Mouse (Mus musculus) heart, embryonic 16.5 days (tissue): Measurements from ENCODE around the gene Gm20388. TPM values are rescaled to one million over a fixed set of nuclear protein-coding genes. Genes with fewer than 3 reads are reported as not detected.

ENCODE experiments used
- ATAC-seq: fragments of 200-750 bp; cut with Nextera tagmentation; replicated peaks from 2 replicates; pipeline ENCODE4 v1.8.0; 2017; ENCODE audit warnings: moderate number of reproducible peaks; ENCODE audit not compliant: insufficient read depth, low FRiP score; ENCODE audit errors: extremely low read depth
- H3K27ac ChIP-seq: fragments of 300-500 bp; sonication (generic); 2 replicates; pipeline ENCODE4 v1.5.1; 2014; ENCODE audit warnings: mild to moderate bottlenecking, low read length, control low read depth, moderate library complexity
- H3K27me3 ChIP-seq: fragments of 300-500 bp; sonication (generic); 2 replicates; pipeline ENCODE4 v1.6.1; 2014; ENCODE audit warnings: low read length, mixed read lengths; ENCODE audit not compliant: control insufficient read depth, insufficient read depth
- H3K36me3 ChIP-seq: fragments of 300-500 bp; sonication (generic); 2 replicates; pipeline ENCODE4 v1.6.1; 2014; ENCODE audit not compliant: control insufficient read depth, insufficient read depth
- H3K4me1 ChIP-seq: fragments of 300-500 bp; sonication (generic); 2 replicates; pipeline ENCODE4 v1.6.1; 2014; ENCODE audit warnings: low read length, mixed read lengths; ENCODE audit not compliant: control insufficient read depth, insufficient read depth
- H3K4me2 ChIP-seq: fragments of 300-500 bp; sonication (generic); 2 replicates; pipeline ENCODE4 v1.6.1; 2014; ENCODE audit warnings: low read depth, mild to moderate bottlenecking, control low read depth, low read length
- H3K4me3 ChIP-seq: fragments of 300-500 bp; sonication (generic); 2 replicates; pipeline ENCODE4 v1.5.1; 2014; ENCODE audit warnings: mild to moderate bottlenecking, control low read depth, low read length
- H3K9ac ChIP-seq: fragments of 300-500 bp; sonication (generic); 2 replicates; pipeline ENCODE4 v1.6.1; 2014; ENCODE audit warnings: low read length, control low read depth
- H3K9me3 ChIP-seq: fragments of 300-500 bp; sonication (generic); replicated peaks from 2 replicates; pipeline ENCODE4 v1.6.1; 2016; ENCODE audit warnings: low read length; ENCODE audit not compliant: control insufficient read depth
- WGBS: fragments of 180-500 bp; shearing (Covaris S2); extraction: QIAGEN DNeasy Blood & Tissue Kit; methylation state at CpG from one replicate; pipeline ENCODE4 v1.1.7; 2014; 5-methylcytosine and 5-hydroxymethylcytosine counted together
- polyA plus RNA-seq: library from polyadenylated mRNA; unstranded; fragments of >200 nt; fragmentation: Nextera tagmentation; extraction: Ambion mirVana; gene quantifications from 2 replicates; pipeline ENCODE4 v1.2.1, GENCODE M21; 2015

Gm20388 gene
- polyA plus RNA-seq, 1 experiment from 2014 or later: 4.5 TPM

DNA sequence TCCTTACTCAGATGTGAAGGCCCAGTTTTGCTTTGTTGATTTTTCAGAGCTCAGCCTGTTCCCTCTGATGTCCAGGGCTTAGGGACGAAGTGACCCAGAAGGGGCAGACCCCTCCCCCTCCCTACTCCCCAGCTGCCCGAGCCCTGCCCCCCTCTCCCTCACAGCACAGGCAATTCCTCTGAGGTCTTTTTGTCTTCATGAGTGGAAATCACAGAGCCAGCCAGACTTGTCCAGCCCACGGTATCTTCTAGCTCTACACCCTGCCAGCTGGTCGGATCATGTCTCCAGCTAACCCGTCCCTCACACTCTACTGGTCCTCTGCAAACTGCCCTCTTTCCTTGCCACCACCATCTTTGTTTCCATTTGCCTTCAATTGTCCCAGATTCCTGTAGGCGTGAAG is 123.8 kb downstream of the Gm20388 start:
- no peak overlapping the region for H3K9ac ChIP-seq
- ATAC-seq: no peak
- 63% methylated on average over 6 of the region's 6 CpGs for WGBS
- peaks cover 22% of the 10 kb centered on the region for H3K4me1 ChIP-seq
- H3K4me3 ChIP-seq: no peak overlapping the region
- H3K4me2 ChIP-seq: no peak overlapping the region
- H3K27me3 ChIP-seq: no peaks in the 10 kb centered on the region
- H3K9me3 ChIP-seq: no peaks in the 10 kb centered on the region
- H3K27ac ChIP-seq: no peak overlapping the region
- H3K36me3 ChIP-seq: no peaks in the 10 kb centered on the region

DNA sequence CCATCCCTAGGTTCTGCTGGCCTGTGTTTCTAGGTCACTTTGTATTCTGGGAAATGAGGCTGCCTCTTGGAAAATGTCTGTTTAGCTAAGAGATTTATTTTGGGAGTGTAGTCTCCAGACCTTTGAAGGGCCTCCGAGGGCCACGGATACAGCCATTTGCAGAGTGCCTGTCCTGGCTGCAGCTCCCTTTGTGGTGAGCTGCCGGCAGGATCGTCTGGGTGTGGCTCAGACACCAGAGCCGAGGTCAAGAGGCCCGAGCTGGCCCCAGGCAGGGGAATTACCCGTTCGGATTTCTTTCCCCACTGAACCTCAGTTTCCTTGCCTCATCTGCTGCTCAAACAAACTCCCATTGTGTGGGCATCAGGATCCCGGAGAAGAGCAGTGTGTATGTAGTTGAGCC is 125.5 kb downstream of the Gm20388 start:
- Histone ChIP-seq H3K9me3 (no peaks in the 10 kb centered on the region), H3K4me1 (peaks cover 31% of the 10 kb centered on the region), H3K27me3 (no peaks in the 10 kb centered on the region), H3K4me2 (no peak overlapping the region), H3K4me3 (no peak overlapping the region), H3K27ac (no peak overlapping the region), H3K9ac (0 out of 2 replicates have a peak overlapping the region, but pooled peaks have one; percentile 22), H3K36me3 (no peaks in the 10 kb centered on the region)
- ATAC-seq: no peak
- 19% methylated on average over 9 of the region's 9 CpGs for WGBS

DNA sequence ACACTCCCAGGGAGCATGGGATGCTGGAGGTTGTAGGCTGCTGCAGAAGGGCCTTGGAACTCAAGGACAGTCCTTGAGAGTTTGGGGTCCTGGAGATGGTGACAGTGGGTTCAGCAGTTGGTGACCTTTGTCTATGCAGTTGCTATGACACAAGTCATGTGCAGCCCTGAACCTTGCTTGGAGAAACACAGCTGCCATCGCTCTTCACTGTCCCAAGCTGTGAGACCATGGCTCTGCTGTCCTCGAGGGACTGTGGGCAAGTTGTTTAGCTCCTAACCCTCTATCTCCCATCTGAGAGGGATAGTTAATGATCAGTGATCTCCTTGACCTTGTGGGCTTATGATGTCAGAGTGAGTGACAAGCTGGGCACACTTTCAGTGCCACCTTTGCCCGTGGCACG is 125.9 kb downstream of the Gm20388 start:
- Histone ChIP-seq H3K27me3 (no peaks in the 10 kb centered on the region), H3K9ac (0 out of 2 replicates have a peak overlapping the region, but pooled peaks have one; percentile 22), H3K4me1 (peaks cover 31% of the 10 kb centered on the region), H3K27ac (no peak overlapping the region), H3K4me2 (no peak overlapping the region), H3K4me3 (no peak overlapping the region), H3K36me3 (no peaks in the 10 kb centered on the region), H3K9me3 (no peaks in the 10 kb centered on the region)
- WGBS: 69% methylated on average over 4 of the region's 4 CpGs
- no peak for ATAC-seq

DNA sequence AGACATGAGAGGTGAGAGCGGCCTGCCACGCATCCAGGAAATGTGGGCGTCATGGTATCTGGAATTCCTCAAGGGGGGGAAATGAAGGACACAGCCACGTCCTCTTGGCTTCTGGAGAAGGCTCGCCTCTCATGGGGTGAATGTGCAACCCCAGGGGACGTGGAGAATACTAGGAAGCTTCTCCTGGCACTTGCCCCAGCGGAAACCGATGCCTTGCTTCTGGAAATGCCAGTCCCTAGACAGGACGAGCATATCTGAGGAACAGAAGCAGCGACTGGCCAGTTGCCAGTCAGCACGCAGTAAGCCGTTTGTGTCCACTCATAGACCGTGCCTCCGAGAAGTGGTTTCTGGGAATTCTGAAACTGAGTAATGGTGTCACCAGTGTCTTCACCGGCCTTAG is 126.6 kb downstream of the Gm20388 start:
- no peak for ATAC-seq
- Histone ChIP-seq H3K27me3 (no peaks in the 10 kb centered on the region), H3K9me3 (no peaks in the 10 kb centered on the region), H3K27ac (no peak overlapping the region), H3K4me2 (no peak overlapping the region), H3K9ac (no peak overlapping the region), H3K4me1 (peaks cover 31% of the 10 kb centered on the region), H3K4me3 (no peak overlapping the region), H3K36me3 (no peaks in the 10 kb centered on the region)
- WGBS: 32% methylated on average over 15 of the region's 15 CpGs

DNA sequence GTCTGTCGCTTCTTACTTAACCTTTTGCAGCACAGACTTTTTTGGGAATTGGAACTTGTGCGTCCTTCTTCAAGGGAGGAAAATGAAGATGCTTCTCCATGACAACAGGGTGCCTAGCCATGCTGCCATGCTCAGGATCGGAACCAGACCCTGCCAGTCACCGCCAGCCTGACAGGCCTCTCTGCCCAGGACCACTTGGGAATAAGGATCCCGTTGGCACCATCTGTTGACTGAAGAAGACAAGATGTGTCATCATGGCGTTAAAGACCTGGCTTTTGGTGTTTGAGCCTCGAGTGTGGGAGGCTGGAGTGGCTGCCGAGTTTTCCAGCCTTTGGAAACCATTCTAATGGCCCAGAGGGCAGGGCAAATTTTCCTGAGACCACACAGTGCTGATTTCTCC is 127.0 kb downstream of the Gm20388 start:
- H3K9ac ChIP-seq: no peak overlapping the region
- no peak overlapping the region for H3K4me3 ChIP-seq
- H3K36me3 ChIP-seq: no peaks in the 10 kb centered on the region
- no peak overlapping the region for H3K4me2 ChIP-seq
- no peaks in the 10 kb centered on the region for H3K27me3 ChIP-seq
- WGBS: 73% methylated on average over 8 of the region's 8 CpGs
- no peak overlapping the region for H3K27ac ChIP-seq
- H3K9me3 ChIP-seq: no peaks in the 10 kb centered on the region
- ATAC-seq: no peak
- H3K4me1 ChIP-seq: peaks cover 31% of the 10 kb centered on the region

DNA sequence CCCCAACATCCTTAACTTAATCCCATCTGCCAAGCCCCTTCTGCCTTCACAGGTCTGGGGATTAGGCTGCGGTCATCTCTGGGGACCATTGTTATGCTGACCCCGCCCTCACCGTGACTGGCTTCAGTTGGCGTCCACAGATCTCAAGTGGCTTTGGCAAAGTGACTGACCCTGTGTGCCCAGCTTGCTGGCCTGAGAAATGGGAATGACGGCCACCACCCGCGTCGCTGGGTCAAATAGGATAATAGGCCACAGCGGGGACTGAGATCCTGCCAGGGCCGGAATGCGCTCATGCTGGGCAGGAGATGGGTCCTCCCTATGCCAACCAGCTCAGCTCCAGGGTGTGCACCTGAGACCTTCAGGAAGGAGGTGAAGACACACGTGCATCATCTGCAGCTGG is 128.1 kb downstream of the Gm20388 start:
- peaks cover 31% of the 10 kb centered on the region for H3K4me1 ChIP-seq
- H3K27ac ChIP-seq: no peak overlapping the region
- peaks cover under 1% of the 10 kb centered on the region for H3K27me3 ChIP-seq
- H3K4me2 ChIP-seq: no peak overlapping the region
- WGBS: 93% methylated on average over 12 of the region's 12 CpGs
- H3K4me3 ChIP-seq: no peak overlapping the region
- H3K9ac ChIP-seq: no peak overlapping the region
- no peak for ATAC-seq
- H3K9me3 ChIP-seq: no peaks in the 10 kb centered on the region
- H3K36me3 ChIP-seq: no peaks in the 10 kb centered on the region

DNA sequence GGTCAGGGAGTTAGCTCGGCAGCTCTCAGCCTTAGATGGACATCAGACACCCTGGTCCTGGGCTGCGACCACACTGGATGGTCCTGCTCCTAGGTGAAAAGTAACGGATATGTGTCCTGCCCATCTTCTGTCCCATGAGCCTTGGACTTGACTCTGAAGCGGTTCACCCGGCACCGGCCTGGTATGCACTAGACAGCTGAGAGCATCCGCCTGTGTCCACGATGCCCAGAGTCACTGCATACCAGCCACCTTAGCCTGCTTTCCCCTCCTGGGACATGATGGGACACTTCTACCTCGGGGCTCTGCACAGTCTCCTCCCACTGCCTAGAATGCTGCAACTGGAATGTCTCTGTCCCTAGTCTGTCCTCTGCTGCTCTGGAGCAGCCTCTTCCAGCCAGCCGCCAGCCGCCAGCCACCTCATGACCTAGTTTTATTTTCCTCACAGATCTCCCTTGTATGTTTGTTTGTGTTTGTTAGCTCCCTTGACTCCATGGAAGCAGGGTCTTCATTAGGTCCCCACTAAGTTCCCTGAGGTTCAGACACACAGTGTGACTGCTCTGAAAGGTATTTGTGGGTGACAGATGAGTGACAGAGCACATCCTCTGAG is 128.8 kb downstream of the Gm20388 start:
- no peak for ATAC-seq
- Histone ChIP-seq H3K4me1 (peaks cover 31% of the 10 kb centered on the region), H3K36me3 (no peaks in the 10 kb centered on the region), H3K27ac (no peak overlapping the region), H3K9ac (no peak overlapping the region), H3K27me3 (peaks cover 4% of the 10 kb centered on the region), H3K4me3 (no peak overlapping the region), H3K9me3 (no peaks in the 10 kb centered on the region), H3K4me2 (no peak overlapping the region)
- 55% methylated on average over 11 of the region's 11 CpGs for WGBS

DNA sequence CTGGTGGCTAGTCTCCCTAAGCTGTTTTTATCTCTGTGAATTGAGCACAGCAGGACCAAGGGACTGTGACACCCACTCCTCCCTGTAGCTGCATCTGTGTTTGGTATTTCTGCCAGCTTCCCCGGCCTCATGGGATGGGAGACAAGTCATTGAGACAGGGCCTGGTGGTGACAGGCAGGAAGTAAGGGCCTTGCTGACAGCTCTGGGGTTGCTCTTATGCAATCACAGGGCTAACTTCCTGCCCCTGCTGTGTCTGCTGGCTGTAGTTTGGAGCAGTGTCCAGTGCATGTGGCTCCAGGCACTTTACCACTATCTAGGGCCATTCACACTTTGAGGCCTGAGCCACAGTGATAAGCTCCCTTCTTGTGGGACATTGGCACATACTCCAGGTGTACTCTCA is 130.2 kb downstream of the Gm20388 start:
- Histone ChIP-seq H3K9me3 (no peaks in the 10 kb centered on the region), H3K27me3 (peaks cover 4% of the 10 kb centered on the region), H3K4me1 (peaks cover 31% of the 10 kb centered on the region), H3K9ac (no peak overlapping the region), H3K27ac (peak overlapping the region; percentile 47), H3K4me2 (no peak overlapping the region), H3K4me3 (no peak overlapping the region), H3K36me3 (no peaks in the 10 kb centered on the region)
- WGBS: 13% methylated on average over 1 of the region's 1 CpGs
- peak; percentile 49 for ATAC-seq

DNA sequence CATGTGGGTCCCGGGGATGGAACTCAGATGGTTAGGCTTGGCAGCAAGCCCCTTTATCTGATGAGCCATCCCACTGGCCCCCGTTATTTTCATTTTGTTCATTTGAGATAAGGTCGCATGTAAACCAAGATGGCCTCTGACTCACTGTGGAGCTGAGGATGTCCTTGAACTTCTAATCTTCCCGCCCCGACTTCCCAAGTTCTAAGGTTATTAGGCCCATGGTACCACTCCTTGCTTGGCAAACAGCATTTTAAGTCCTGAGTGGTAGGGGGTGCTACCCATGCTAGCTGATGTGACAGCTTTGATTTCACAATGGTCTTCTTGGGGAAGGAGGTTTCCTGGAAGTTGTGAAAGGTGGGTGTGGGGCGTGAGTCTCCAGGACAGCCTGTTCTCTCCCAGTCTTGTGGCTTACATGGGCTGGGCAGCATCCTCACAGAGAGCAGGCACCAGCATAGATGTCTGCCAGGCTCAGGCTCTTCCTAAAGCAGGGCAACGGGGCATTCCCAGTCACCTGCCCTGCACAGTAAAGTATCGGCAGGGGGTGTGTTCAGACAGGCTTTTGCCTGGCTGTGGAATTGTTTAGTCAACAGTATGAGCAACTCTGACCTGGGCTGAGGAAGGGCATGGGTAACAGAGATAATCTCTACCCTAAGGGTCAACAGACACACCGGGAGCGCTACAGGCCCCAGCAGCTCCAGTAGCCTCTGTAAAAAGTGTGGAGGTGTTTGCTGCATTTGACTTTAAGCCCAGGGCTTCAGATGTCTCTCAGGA is 132.1 kb downstream of the Gm20388 start:
- H3K27me3 ChIP-seq: peaks cover 4% of the 10 kb centered on the region
- H3K4me2 ChIP-seq: no peak overlapping the region
- H3K36me3 ChIP-seq: no peaks in the 10 kb centered on the region
- no peak for ATAC-seq
- H3K4me3 ChIP-seq: no peak overlapping the region
- no peak overlapping the region for H3K27ac ChIP-seq
- 73% methylated on average over 10 of the region's 10 CpGs for WGBS
- H3K4me1 ChIP-seq: peaks cover 24% of the 10 kb centered on the region
- no peak overlapping the region for H3K9ac ChIP-seq
- no peaks in the 10 kb centered on the region for H3K9me3 ChIP-seq
